Mouse (Mus musculus) adrenal gland, adult 10 weeks (tissue): ENCODE measurements around the gene 4931428F04Rik. TPM values are rescaled to one million over a fixed set of nuclear protein-coding genes. Genes with fewer than 3 reads are reported as not detected.

Source experiments
- polyA plus RNA-seq: library from polyadenylated mRNA; stranded (reverse); fragments of 350-450 nt; fragmentation: Illumina TruSeq; extraction: RNeasy Lipid Tissue Mini Kit (QIAGEN cat#74804); gene quantifications from one replicate; pipeline ENCODE4 v1.2.3, GENCODE M21; 2014; ENCODE audit warnings: low read depth, low replicate concordance

The 4931428F04Rik gene
- 0.70 TPM for polyA plus RNA-seq

DNA sequence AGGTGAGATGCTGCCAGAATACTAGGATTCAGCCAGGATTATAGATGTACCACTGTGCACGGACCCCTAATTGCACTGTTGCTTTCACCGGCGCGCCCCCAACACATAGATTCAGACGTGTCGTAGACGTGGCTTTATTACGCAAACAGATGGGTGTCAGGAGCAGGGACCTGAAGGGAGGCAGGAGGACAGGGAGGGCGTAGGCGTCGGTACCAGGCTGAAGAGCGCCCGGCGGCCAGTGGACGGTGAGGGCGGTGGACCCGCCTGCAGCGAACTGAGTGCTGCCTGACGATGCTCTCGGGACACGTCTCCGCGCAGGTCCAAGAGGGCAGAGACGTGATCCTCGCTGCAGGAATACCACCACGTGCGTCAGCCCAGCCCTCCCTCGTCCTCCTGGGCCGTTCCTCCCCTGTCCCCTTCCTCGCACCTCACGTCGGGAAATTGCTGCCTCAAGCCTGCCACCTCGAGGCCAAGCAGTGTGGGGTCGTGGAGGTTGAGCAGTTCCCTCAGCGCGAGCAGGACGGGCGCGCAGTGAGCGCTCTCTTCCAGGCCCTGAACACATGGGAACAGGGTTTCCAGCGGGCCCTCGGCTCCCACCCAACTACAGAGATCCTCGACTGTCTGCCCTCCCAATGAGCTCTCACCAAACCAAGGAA lies at the start of gene 4931428F04Rik:
TSS of gene 4931428F04Rik (minus strand) at position 60 of the 656 bp plus-strand sequence.

GRCm38 (mm10) chr8:105326141-105326672 lies 36.5 kb upstream of the 4931428F04Rik start, which contains the start of the genes Lrrc29 and Tmem208:
Gene Lrrc29 (minus strand): TSS chr8:105326278.
Gene Tmem208 (plus strand): TSS chr8:105326354.

GRCm38 (mm10) chr8:105305211-105306145 lies 15.8 kb upstream of the 4931428F04Rik start, which contains the start of gene Elmo3:
Gene Elmo3 (plus strand): TSS chr8:105305601.

GRCm38 (mm10) chr8:105297511-105298192 lies 8.0 kb upstream of the 4931428F04Rik start, which contains the start of gene E2f4:
Gene E2f4 (plus strand): TSS chr8:105297663.

DNA sequence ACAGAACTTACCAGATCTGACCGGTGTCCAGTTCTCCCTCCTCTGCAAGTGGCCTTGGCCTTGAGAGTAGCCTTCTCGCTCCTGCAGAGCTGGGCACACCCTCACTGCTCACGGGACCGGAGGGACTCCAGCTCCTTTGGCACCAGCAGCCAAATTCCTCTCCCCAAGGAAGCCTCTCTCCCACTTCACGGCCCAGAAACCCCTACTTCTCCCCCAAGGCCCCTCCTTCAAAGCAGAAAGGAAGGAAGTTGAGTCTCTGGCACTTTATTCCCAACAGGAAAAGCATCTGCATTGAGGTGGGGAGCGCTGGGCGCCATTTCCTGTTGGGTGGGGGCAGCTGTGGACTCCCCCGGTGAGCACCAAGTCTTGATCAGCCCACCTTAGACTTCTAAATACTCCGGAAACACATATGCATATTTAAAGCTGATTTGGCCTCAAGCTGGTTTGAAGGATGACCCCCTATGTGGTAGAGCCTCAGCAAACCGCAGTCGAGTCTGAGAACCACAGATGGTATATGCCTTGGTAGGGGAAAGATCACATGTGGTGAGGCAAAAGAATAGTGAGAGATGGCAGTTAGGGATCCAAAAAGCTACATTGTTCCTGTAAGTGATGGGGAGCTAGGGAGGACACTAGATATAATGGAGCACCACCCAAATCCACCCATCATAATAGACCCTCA lies 6.4 kb upstream of the 4931428F04Rik start, which contains the start of gene Exoc3l:
TSS of gene Exoc3l (minus strand) at position 207 of the 679 bp plus-strand sequence.

GRCm38 (mm10) chr8:105275840-105276239 lies 13.8 kb downstream of the 4931428F04Rik start, which contains the start of gene Nol3:
Gene Nol3 (plus strand): TSS chr8:105276140.

DNA sequence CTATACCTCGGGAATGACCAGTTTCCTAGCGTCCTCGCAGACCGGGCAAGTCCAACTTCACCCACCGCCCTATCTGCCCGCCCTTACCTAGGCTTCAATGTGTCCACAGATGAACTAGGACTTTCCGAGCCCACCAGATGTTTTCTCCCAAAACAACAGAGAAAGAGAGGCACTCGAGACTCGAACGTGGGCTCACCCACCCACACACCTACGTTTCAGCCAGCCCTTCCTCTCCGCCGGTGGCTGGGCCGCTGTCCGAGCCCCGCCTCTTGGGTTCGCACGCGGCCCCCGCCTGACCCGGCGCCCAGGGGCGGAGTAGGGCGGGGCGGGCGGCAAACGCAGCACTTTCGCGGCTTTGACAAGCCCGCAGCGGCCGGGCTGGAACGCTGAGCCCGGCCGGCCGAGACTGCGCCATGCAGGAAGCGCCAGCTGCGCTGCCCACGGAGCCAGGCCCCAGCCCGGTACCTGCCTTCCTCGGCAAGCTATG lies 20.2 kb downstream of the 4931428F04Rik start, which contains the start of gene Hsf4:
TSS of gene Hsf4 (plus strand) at position 341 of the 487 bp plus-strand sequence.

DNA sequence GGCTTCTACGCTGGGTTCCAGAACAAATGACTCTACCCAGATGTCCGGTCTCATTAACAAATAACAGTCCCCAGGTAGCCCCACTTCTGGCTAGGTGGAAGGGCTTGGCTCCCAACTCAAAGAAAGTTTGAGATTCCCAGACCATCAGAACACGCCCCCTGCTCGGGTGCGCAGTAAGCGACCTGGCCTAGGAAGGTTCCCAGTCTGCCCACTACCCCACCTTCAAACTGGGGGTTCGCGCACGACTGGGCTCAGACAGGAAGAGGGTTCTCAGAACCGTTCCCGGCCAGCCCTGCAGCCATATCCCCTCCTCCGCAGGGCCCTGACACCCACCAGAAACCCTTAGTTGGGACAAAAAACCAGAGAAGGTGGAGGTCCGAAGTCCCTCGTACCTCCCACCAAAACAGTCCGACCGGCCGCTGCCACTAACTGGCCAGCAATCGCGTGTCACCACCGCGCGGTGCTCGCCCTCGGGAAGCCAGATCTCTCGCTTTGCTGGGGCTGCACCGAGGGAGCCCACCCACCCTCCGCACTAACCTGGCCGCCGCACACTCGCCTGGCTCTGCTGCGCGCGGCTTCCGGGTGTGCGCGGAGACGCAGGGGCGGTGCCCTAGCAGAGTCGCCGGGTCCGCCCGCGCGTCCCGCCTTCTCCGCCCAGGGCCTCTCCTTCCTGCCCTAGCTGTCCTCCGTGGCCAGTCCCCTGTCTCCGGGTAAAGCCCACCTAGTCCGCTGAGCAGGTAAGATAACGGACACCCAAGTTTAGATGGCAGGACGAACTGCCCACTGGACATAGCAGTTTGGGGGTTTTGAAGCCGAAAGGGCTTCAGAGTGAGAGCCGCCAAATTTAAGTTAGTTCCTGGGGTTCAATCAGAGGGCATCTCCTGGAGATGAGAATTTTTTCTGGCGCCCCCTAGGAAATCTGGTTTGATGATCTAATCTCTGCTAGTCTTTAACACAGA lies 25.4 kb downstream of the 4931428F04Rik start, which contains the start of the genes Tradd and Fbxl8:
TSS of gene Tradd (minus strand) at position 586 of the 959 bp plus-strand sequence.
TSS of gene Fbxl8 (plus strand) at position 625 of the 959 bp plus-strand sequence.

GRCm38 (mm10) chr8:105254966-105255350 lies 34.7 kb downstream of the 4931428F04Rik start, which contains the start of gene B3gnt9:
Gene B3gnt9 (minus strand): TSS chr8:105255153.

Other genes starting within 250 kb of the 4931428F04Rik start
- not detected for gene Ces3a, start 241.3 kb downstream of the 4931428F04Rik start, polyA plus RNA-seq
- not detected for gene Ces3b, start 206.1 kb downstream of the 4931428F04Rik start, polyA plus RNA-seq
- not detected for gene Ces4a, start 158.1 kb downstream of the 4931428F04Rik start, polyA plus RNA-seq
- 305 TPM for gene Cbfb, start 119.2 kb downstream of the 4931428F04Rik start, polyA plus RNA-seq
- gene D230025D16Rik, start 64.7 kb downstream of the 4931428F04Rik start, polyA plus RNA-seq, result 70.0 TPM
- 1.6 TPM for gene B3gnt9, start 34.7 kb downstream of the 4931428F04Rik start, polyA plus RNA-seq
- gene Tradd, start 25.3 kb downstream of the 4931428F04Rik start, polyA plus RNA-seq, result 1.2 TPM
- gene Fbxl8, start 25.2 kb downstream of the 4931428F04Rik start, polyA plus RNA-seq, result not detected
- gene Hsf4, start 20.1 kb downstream of the 4931428F04Rik start, polyA plus RNA-seq, result not detected
- gene Nol3, start 13.7 kb downstream of the 4931428F04Rik start, polyA plus RNA-seq, result 1.4 TPM
- gene Exoc3l, start 6.2 kb upstream of the 4931428F04Rik start, polyA plus RNA-seq, result not detected
- gene E2f4, start 7.8 kb upstream of the 4931428F04Rik start, polyA plus RNA-seq, result 5.1 TPM
- gene Elmo3, start 15.7 kb upstream of the 4931428F04Rik start, polyA plus RNA-seq, result 1.0 TPM
- not detected for gene Lrrc29, start 36.4 kb upstream of the 4931428F04Rik start, polyA plus RNA-seq
- gene Tmem208, start 36.5 kb upstream of the 4931428F04Rik start, polyA plus RNA-seq, result 5.9 TPM
- gene Fhod1, start 58.1 kb upstream of the 4931428F04Rik start, polyA plus RNA-seq, result 0.64 TPM
- not detected for gene Slc9a5, start 59.0 kb upstream of the 4931428F04Rik start, polyA plus RNA-seq
- not detected for gene Plekhg4, start 83.4 kb upstream of the 4931428F04Rik start, polyA plus RNA-seq
- not detected for gene Kctd19, start 123.6 kb upstream of the 4931428F04Rik start, polyA plus RNA-seq
- gene Lrrc36, start 123.7 kb upstream of the 4931428F04Rik start, polyA plus RNA-seq, result 1.2 TPM
- not detected for gene Tppp3, start 181.7 kb upstream of the 4931428F04Rik start, polyA plus RNA-seq
- 1.7 TPM for gene Zdhhc1, start 207.0 kb upstream of the 4931428F04Rik start, polyA plus RNA-seq
- gene Hsd11b2, start 228.9 kb upstream of the 4931428F04Rik start, polyA plus RNA-seq, result not detected